Mouse (Mus musculus) kidney, embryonic 15.5 days (tissue): Measurements from ENCODE around the gene Ern1. TPM values are rescaled to one million over a fixed set of nuclear protein-coding genes. Genes with fewer than 3 reads are reported as not detected.

Experiments
- ATAC-seq: fragments of 200-750 bp; cut with Nextera tagmentation; replicated peaks from 2 replicates; pipeline ENCODE4 v1.8.0; 2017; ENCODE audit warnings: moderate TSS enrichment; ENCODE audit not compliant: low FRiP score
- H3K27ac ChIP-seq: fragments of 300-500 bp; sonication (generic); 2 replicates; pipeline ENCODE4 v1.5.1; 2015; ENCODE audit warnings: mild to moderate bottlenecking, inconsistent platforms
- H3K27me3 ChIP-seq: fragments of 300-500 bp; sonication (generic); 2 replicates; pipeline ENCODE4 v1.6.1; 2015; ENCODE audit warnings: inconsistent platforms
- H3K36me3 ChIP-seq: fragments of 300-500 bp; sonication (generic); 2 replicates; pipeline ENCODE4 v1.6.1; 2015; ENCODE audit warnings: inconsistent platforms
- H3K4me1 ChIP-seq: fragments of 300-500 bp; sonication (generic); 2 replicates; pipeline ENCODE4 v1.6.1; 2015; ENCODE audit warnings: inconsistent platforms
- H3K4me2 ChIP-seq: fragments of 300-500 bp; sonication (generic); 2 replicates; pipeline ENCODE4 v1.6.1; 2015; ENCODE audit warnings: moderate library complexity, mild to moderate bottlenecking, inconsistent platforms
- H3K4me3 ChIP-seq: fragments of 300-500 bp; sonication (generic); replicated peaks from 2 replicates; pipeline ENCODE4 v1.5.1; 2015; ENCODE audit warnings: mild to moderate bottlenecking, inconsistent platforms
- H3K9ac ChIP-seq: fragments of 300-500 bp; sonication (generic); 2 replicates; pipeline ENCODE4 v1.6.1; 2015; ENCODE audit warnings: mild to moderate bottlenecking, inconsistent platforms
- H3K9me3 ChIP-seq: fragments of 300-500 bp; sonication (generic); replicated peaks from 2 replicates; pipeline ENCODE4 v1.6.1; 2016; ENCODE audit warnings: inconsistent platforms
- WGBS: fragments of 180-500 bp; shearing (Covaris S2); methylation state at CpG from one replicate; pipeline ENCODE4 v1.1.7; 2015; ENCODE audit warnings: mixed read lengths; 5-methylcytosine and 5-hydroxymethylcytosine counted together
- polyA plus RNA-seq: library from polyadenylated mRNA; unstranded; fragments of >200 nt; fragmentation: Nextera tagmentation; extraction: Ambion mirVana; gene quantifications from 2 replicates; pipeline ENCODE4 v1.2.1, GENCODE M21; 2015

Gene Ern1
- polyA plus RNA-seq, 1 experiment from 2014 or later: 7.0 TPM

DNA sequence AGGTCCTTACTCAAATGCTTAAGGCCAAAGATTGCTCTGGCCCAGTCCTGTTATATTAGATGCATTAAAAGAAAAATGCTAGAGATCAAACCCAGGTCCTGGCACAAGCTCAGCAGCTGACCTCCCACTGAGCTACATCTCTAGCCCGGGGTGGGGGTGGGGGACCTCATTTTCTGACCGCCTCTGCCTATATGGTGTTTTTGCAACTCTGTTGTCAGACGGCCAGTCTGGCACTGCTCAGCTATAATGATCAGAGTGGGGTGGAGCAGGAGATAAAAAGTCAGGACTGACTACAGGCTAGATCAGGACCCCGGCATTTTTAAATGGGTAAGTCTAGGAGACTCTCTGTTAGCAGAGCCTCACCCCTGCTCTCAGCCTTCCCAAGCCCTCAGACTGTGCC lies 30.7 kb upstream of the Ern1 start:
- Histone ChIP-seq H3K4me3 (no peak overlapping the region), H3K4me2 (no peak overlapping the region), H3K4me1 (peaks cover 33% of the 10 kb centered on the region), H3K27me3 (no peaks in the 10 kb centered on the region), H3K9me3 (no peaks in the 10 kb centered on the region), H3K36me3 (no peaks in the 10 kb centered on the region), H3K27ac (no peak overlapping the region), H3K9ac (no peak overlapping the region)
- 38% methylated on average over 4 of the region's 4 CpGs for WGBS
- ATAC-seq: no peak

DNA sequence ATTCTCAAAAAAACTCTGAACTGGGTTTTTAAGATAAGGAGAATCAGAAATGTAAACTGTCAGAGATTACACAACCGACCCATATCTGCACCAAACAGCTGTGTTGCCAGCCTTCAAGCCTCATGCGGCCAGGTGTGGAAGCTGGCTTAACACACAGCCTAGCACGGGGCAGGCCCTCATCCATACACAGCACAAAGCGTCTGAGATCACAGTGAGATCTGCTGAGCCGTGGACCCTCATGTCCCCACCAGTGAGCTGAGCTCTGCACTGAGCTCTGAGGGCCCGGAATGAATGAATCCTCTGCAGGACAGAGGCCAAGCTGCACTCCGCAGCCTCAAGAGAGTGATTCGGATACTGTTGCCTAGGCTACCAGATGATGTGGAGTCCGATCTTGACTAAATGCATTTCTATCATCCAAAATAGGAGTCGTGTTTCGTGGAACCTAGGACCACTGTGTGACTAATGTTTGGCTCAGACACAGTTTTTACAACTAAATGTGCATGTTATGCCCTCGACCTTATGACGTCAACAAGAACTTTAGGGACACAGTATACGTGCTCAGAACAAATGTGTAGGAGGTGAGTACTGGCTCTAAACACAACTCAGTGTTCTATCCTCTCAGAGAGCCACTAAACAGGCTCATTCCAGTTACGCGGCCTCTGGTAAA lies 27.6 kb upstream of the Ern1 start:
- no peak overlapping the region for H3K9ac ChIP-seq
- H3K4me1 ChIP-seq: peaks cover 30% of the 10 kb centered on the region
- peaks cover 20% of the 10 kb centered on the region for H3K36me3 ChIP-seq
- peak overlapping the region; percentile 19 for H3K27ac ChIP-seq
- H3K27me3 ChIP-seq: no peaks in the 10 kb centered on the region
- WGBS: 52% methylated on average over 16 of the region's 16 CpGs
- no peaks in the 10 kb centered on the region for H3K9me3 ChIP-seq
- ATAC-seq: peak; percentile 30; the same call in 1 of the 2 replicates
- no peak overlapping the region for H3K4me3 ChIP-seq
- no peak overlapping the region for H3K4me2 ChIP-seq

DNA sequence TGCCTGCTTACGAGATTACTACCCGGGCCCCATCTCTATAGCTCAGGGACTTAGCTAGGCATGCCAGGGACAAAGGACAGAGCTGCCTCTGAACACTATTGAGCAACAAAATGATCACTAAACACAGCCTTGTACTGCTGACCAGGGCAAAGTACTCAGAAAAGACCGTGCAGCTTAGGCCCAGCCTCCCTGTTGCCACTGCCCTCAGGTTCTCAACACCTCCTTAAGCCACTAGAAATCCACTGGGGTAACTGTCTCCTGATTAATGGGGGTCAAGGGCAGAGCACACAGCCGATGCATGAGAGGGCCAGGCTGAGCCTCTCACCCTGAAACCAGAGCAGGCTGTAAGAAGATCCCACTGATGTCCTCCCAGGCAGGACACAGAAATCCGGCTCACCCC lies 26.8 kb upstream of the Ern1 start:
- Histone ChIP-seq H3K9me3 (no peaks in the 10 kb centered on the region), H3K36me3 (peaks cover 25% of the 10 kb centered on the region), H3K27ac (0 out of 2 replicates have a peak overlapping the region, but pooled peaks have one; percentile 25), H3K4me2 (no peak overlapping the region), H3K4me3 (no peak overlapping the region), H3K4me1 (peaks cover 25% of the 10 kb centered on the region), H3K27me3 (no peaks in the 10 kb centered on the region), H3K9ac (no peak overlapping the region)
- WGBS: 30% methylated on average over 5 of the region's 5 CpGs
- ATAC-seq: peak; percentile 72

DNA sequence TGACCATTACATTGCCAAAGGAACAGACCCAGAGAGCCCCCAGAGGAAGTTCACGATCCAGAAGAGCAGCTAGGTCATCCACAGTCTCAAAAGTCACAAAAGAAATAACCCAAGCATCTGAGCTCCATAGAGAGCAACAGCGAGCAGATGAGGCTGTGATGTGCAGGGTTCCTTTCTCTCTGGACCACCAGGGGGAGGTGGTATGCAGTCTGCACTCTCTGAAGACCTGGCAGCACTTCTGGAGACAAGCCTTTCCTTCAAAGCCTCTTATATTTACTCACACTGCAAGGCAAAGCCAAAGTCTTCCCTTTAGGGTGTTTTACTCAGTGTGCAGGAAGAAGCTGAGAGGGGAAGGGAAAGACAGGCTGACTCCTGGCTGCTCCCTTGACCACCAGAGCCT lies 25.5 kb upstream of the Ern1 start:
- H3K36me3 ChIP-seq: peaks cover 35% of the 10 kb centered on the region
- no peak overlapping the region for H3K4me3 ChIP-seq
- H3K9ac ChIP-seq: no peak overlapping the region
- no peak overlapping the region for H3K4me2 ChIP-seq
- no peaks in the 10 kb centered on the region for H3K9me3 ChIP-seq
- WGBS: 41% methylated on average over 2 of the region's 2 CpGs
- peaks cover 19% of the 10 kb centered on the region for H3K4me1 ChIP-seq
- no peaks in the 10 kb centered on the region for H3K27me3 ChIP-seq
- no peak overlapping the region for H3K27ac ChIP-seq
- ATAC-seq: no peak

DNA sequence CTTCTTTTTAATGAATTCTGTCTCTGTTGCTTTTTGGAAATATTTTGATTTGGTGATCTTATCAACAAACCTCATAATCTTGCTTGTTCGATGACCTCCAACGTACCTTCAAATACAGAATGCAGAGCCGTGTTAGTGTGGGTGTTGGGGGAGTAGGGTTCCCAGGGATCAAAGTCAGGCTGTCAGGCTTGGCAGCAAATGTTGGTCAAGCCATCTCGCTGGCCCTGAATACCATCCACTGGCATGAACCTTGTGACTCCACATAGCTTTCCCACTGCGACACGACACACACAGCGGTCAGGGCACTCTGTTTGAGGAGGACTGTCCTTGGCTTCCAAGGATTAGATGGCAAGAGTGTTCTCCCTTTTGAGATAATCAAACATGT lies 24.3 kb upstream of the Ern1 start:
- Histone ChIP-seq H3K9me3 (no peaks in the 10 kb centered on the region), H3K27ac (no peak overlapping the region), H3K4me1 (peaks cover 18% of the 10 kb centered on the region), H3K27me3 (no peaks in the 10 kb centered on the region), H3K4me3 (no peak overlapping the region), H3K36me3 (peaks cover 35% of the 10 kb centered on the region), H3K9ac (no peak overlapping the region), H3K4me2 (no peak overlapping the region)
- no peak for ATAC-seq
- WGBS: 87% methylated on average over 7 of the region's 7 CpGs

DNA sequence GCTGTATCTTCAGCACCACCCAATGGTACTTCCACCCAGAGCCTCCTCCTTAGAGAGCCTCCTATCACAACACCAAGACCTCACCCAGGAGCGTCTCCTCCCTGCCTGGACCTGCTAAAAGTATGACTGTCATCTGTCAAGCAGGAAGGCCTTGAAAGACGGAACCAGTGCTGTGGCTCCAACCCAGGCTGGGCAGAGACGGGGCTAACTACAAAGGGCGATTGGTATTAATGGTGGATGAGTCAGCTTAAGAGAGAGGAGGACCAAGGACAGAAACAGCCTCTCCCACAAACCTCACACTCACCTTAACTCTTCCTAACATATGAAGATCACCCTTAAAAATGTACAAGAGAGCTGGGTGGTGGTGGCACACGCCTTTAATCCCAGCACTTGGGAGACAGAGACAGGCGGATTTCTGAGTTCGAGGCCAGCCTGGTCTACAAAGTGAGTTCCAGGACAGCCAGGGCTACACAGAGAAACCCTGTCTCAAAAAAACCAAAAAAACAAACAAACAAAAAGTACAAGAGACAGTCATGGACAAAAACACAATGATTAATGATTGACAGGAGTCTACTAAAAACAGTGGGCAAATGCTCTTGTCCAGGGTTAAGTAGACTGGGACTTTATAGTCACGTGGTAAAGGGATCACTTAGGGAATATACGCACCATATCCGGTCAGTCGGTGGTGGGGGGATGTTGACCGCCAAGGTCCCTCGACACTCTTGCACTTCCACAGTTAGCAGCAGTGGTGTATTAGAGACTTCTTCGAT lies 23.8 kb upstream of the Ern1 start:
- Histone ChIP-seq H3K27me3 (no peaks in the 10 kb centered on the region), H3K27ac (no peak overlapping the region), H3K9ac (no peak overlapping the region), H3K9me3 (no peaks in the 10 kb centered on the region), H3K4me2 (no peak overlapping the region), H3K4me1 (peaks cover 18% of the 10 kb centered on the region), H3K36me3 (peaks cover 40% of the 10 kb centered on the region), H3K4me3 (no peak overlapping the region)
- 87% methylated on average over 14 of the region's 14 CpGs for whole genome bisulfite sequencing
- ATAC-seq: no peak

DNA sequence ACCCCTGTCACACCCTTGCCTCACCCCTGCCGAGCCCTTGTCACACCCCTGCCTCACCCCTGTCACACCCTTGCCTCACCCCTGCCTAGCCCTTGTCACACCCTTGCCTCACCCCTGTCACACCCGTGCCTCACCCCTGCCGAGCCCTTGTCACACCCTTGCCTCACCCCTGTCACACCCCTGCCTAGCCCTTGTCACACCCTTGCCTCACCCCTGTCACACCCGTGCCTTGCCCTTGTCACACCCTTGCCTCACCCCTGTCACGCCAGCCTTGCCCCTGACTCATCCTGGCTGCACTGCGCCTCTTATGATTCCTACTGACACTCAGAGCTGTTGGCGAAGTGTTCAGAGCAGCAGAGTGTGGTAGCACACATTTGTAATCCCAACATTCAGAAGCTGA lies 20.0 kb upstream of the Ern1 start:
- H3K27me3 ChIP-seq: no peaks in the 10 kb centered on the region
- no peak overlapping the region for H3K27ac ChIP-seq
- ATAC-seq: no peak
- H3K9me3 ChIP-seq: no peaks in the 10 kb centered on the region
- H3K9ac ChIP-seq: no peak overlapping the region
- WGBS: 86% methylated on average over 7 of the region's 7 CpGs
- H3K36me3 ChIP-seq: peaks cover 43% of the 10 kb centered on the region
- H3K4me3 ChIP-seq: no peak overlapping the region
- 0 out of 2 replicates have a peak, but pooled peaks cover 2% of the 10 kb centered on the region for H3K4me1 ChIP-seq
- H3K4me2 ChIP-seq: no peak overlapping the region

DNA sequence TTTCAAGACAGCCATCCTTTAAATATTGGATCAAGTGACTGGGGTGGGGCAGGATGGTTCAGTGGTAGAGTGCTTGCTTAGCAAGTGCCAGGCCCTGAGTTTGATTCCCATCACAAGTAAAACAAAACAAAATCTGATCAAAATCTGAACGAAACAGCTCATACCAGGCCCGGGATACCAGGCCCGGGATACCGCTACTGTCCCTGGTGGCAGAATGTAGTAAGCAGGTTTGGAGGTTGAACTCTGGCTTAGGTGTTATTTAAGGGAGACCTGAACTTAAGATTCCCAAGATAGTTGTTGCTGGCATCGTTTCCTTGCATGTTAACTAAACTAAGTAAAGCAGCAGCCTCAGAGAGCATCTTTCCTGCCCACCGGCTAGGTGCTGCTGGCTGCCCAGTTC lies 18.6 kb upstream of the Ern1 start:
- peaks cover 32% of the 10 kb centered on the region for H3K36me3 ChIP-seq
- no peak for ATAC-seq
- no peak overlapping the region for H3K9ac ChIP-seq
- H3K27ac ChIP-seq: no peak overlapping the region
- H3K4me3 ChIP-seq: no peak overlapping the region
- H3K4me1 ChIP-seq: peaks cover 12% of the 10 kb centered on the region; the same call in 1 of the 2 replicates
- H3K27me3 ChIP-seq: no peaks in the 10 kb centered on the region
- H3K4me2 ChIP-seq: no peak overlapping the region
- no peaks in the 10 kb centered on the region for H3K9me3 ChIP-seq
- WGBS: 86% methylated on average over 6 of the region's 6 CpGs

DNA sequence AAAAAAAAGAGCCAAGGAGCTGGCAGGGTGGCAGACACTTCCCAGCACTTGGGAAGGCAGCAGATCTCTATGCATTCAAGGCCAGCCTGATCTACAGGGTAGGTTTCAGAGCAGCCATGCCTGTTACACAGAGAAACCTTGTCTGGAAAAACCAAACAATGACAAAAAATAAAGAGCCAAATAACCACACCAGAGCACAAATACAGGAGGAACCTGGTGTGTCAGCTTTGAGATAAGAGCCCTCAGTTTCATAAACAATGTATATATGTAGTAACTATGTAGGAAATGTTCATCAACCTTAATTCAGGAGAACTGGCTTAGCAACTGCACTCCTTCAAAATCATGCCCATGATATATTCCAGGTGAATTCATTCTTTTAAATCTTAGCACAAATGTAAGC lies 16.5 kb upstream of the Ern1 start:
- no peaks in the 10 kb centered on the region for H3K9me3 ChIP-seq
- H3K27ac ChIP-seq: 0 out of 2 replicates have a peak overlapping the region, but pooled peaks have one; percentile 76
- ATAC-seq: no peak
- peaks cover 17% of the 10 kb centered on the region for H3K36me3 ChIP-seq
- H3K27me3 ChIP-seq: no peaks in the 10 kb centered on the region
- no peak overlapping the region for H3K9ac ChIP-seq
- H3K4me3 ChIP-seq: no peak overlapping the region
- H3K4me1 ChIP-seq: peaks cover 13% of the 10 kb centered on the region; the same call in 1 of the 2 replicates
- H3K4me2 ChIP-seq: no peak overlapping the region

DNA sequence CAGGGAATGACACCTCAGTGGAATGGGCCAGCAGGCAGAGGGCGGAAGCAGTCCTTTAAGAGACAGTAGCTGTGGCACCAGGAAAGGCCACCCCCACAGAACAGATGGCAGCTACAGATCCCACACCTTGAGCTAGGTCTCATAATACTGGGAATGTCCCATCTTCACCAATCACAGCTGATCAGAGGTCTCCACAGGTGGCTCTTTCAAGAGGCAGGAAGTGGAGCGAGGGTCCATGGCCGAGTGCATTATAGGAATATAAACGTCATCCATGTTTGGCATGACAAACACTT lies 15.7 kb upstream of the Ern1 start:
- 64% methylated on average over 4 of the region's 4 CpGs for WGBS
- peak overlapping the region; percentile 76; the same call in 1 of the 2 replicates for H3K27ac ChIP-seq

DNA sequence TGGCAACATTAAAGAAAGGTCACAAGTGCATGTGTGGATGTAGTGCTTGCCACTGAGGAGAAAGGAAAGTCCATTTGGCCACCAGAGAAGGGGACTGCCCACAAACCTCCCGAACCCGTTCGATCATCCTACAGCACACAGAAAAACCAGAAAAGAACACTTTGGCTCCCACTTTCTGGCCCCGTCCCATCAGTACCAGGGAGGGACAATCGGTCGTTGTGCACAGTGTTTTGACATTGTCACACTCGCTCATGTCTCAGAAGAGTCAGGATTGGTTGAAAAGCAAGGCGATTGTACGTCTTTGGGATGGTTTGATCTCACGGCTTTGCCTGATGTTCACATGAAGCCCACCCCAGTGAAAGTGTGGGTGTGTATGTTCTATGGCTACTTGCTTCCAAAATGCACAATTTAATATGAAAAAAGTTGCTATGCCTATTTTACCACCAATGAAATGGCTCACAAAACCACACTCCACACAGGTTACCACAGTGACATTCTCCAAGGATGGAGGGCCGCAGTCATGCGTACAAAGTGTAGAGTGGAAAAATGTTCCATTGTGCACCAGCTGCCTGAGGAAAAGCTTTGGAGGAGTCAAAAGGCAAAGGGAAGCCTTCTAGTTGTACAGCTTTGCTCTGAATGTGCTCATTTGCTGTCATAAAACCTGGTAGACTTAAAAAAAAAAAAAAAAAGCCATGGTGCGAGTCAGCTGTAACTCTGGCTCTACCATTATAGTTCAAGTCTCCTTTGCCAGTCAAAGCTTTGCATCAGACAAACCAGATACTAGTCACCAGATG lies 15.2 kb upstream of the Ern1 start:
- Histone ChIP-seq H3K27me3 (no peaks in the 10 kb centered on the region), H3K4me1 (peaks cover 15% of the 10 kb centered on the region), H3K4me3 (no peak overlapping the region), H3K9ac (no peak overlapping the region), H3K4me2 (no peak overlapping the region), H3K9me3 (no peaks in the 10 kb centered on the region), H3K36me3 (peaks cover 11% of the 10 kb centered on the region; the same call in 1 of the 2 replicates), H3K27ac (peak overlapping the region; percentile 76)
- 48% methylated on average over 13 of the region's 13 CpGs for WGBS
- ATAC-seq: no peak

More for the DNA sequence above, 15.7 kb upstream of the Ern1 start:
- Histone ChIP-seq H3K27me3 (no peaks in the 10 kb centered on the region), H3K9me3 (no peaks in the 10 kb centered on the region), H3K4me2 (no peak overlapping the region), H3K4me1 (peaks cover 15% of the 10 kb centered on the region), H3K36me3 (peaks cover 11% of the 10 kb centered on the region; the same call in 1 of the 2 replicates), H3K9ac (no peak overlapping the region), H3K4me3 (no peak overlapping the region)
- ATAC-seq: no peak

DNA sequence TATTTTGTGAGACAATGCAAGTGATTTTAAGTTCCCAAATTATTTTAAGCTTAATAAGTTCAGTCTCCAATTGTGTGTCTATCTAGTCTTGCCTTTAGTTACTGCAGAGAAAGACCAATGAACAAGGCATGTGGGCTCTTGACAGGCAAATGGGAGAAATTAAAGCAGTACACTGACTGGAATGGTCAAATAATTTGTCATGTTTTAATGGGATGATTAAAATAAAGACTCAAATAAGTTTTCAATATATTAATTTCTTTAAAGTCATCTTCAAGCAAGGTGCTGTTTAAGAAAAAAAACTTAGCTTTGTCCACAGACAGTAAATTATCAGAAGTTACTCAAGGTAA lies 14.5 kb upstream of the Ern1 start:
- Histone ChIP-seq H3K4me3 (peak overlapping the region; percentile 86), H3K9me3 (no peaks in the 10 kb centered on the region), H3K36me3 (peaks cover 11% of the 10 kb centered on the region; the same call in 1 of the 2 replicates), H3K9ac (peak overlapping the region; percentile 90; the same call in 1 of the 2 replicates), H3K27me3 (no peaks in the 10 kb centered on the region), H3K4me1 (peaks cover 15% of the 10 kb centered on the region), H3K4me2 (peak overlapping the region; percentile 66), H3K27ac (peak overlapping the region; percentile 98)
- no peak for ATAC-seq
